Mouse (Mus musculus): ENCODE results near the gene Ephb2. TPM values are rescaled to one million over a fixed set of nuclear protein-coding genes. Genes with fewer than 3 reads are reported as not detected.

The Ephb2 gene
- polyA plus RNA-seq, 1 experiment, result 57.6 TPM

DNA sequence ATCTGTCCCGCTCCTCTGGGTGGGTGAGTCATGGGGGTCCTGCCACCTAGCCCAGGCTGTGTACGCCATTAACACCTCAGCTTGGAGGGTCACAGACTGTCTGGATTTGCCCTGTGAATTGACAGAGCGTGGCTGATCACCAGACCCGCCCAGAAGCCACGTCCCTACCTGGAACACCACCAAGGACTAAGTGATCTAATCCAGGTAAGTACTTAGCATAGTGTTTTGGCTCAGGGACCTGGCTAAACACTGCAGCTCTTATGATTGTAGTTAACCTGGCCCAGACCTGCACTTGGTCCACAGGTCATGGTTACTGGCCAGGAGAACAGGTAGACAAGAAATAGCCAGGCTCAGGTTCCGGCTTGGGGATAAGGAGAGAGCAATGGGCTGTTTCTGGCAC lies 31.4 kb downstream of the Ephb2 start:
- Histone ChIP-seq H3K4me1 (ENCODE audit: control insufficient read depth, insufficient read depth, insufficient read length, low read length) (peaks cover 24% of the 10 kb centered on the region; the same call in 1 of the 2 replicates), H3K4me3 (ENCODE audit: low read depth, low read length) (no peak overlapping the region), H3K27ac (ENCODE audit: insufficient read depth, low read depth, low read length) (no peak overlapping the region), H3K36me3 (ENCODE audit: control insufficient read depth, insufficient read depth, low read length) (no peaks in the 10 kb centered on the region), H3K27me3 (ENCODE audit: control insufficient read depth, insufficient read depth, low read length) (no peaks in the 10 kb centered on the region)
- TF ChIP-seq CTCF (IDR thresholded peaks at IDR 0.05; ENCODE audit: extremely low read depth, insufficient read length, insufficient replicate concordance, low read depth, low read length) (no peak), POLR2A (IDR thresholded peaks at IDR 0.05; ENCODE audit: low read depth, low read length) (no peak)
- 50% methylated on average over 6 of the region's 6 CpGs for WGBS

DNA sequence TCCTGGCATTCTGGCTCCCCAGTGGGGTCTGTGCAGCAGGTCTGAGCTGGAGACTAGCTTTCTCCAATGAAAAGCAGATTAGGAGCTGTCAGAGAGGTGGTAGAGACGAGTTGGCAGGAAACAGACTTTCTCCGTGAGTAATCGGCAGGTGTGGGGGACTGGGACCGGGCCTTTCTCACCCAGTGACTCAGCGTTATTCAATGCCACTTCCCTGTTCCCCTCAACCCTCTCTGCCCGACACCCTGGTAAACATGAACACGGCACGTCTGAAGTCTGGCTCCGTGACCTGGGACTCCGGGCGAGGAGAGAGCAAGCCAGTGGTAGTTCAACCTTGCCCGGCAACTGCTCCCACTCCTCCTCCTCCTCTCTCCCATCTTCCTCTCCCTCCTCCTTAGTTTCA lies 33.3 kb downstream of the Ephb2 start:
- no peak for TF ChIP-seq POLR2A (IDR thresholded peaks at IDR 0.05; ENCODE audit: low read depth, low read length)
- no peak for TF ChIP-seq CTCF (IDR thresholded peaks at IDR 0.05; ENCODE audit: extremely low read depth, insufficient read length, insufficient replicate concordance, low read depth, low read length)
- Histone ChIP-seq H3K4me3 (ENCODE audit: low read depth, low read length) (peak overlapping the region; percentile 21; the same call in 1 of the 2 replicates), H3K4me1 (ENCODE audit: control insufficient read depth, insufficient read depth, insufficient read length, low read length) (peaks cover 29% of the 10 kb centered on the region), H3K27ac (ENCODE audit: insufficient read depth, low read depth, low read length) (peak overlapping the region; percentile 86), H3K27me3 (ENCODE audit: control insufficient read depth, insufficient read depth, low read length) (no peaks in the 10 kb centered on the region), H3K36me3 (ENCODE audit: control insufficient read depth, insufficient read depth, low read length) (no peaks in the 10 kb centered on the region)
- WGBS, result 13% methylated on average over 12 of the region's 12 CpGs

DNA sequence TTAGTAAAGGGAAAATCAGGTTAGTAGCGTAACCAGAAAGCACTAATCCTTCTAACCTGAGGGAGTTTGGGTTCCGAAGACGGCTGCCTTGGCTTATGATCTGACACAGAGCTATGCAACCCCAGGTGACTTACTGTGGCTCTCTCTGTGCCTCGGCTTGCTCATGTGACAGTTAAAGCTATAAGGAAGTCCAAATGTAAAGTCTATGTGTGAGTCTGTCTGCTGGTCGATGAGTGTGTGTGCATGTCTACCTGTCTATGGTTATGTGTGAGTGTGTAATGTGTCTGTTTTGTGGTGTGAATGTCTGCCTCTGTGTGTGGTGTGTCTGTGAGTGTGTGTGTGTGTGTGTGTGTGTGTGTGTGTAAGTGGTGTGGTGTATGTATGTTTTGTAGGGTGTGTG lies 33.8 kb downstream of the Ephb2 start:
- Histone ChIP-seq H3K4me1 (ENCODE audit: control insufficient read depth, insufficient read depth, insufficient read length, low read length) (peaks cover 29% of the 10 kb centered on the region), H3K36me3 (ENCODE audit: control insufficient read depth, insufficient read depth, low read length) (no peaks in the 10 kb centered on the region), H3K4me3 (ENCODE audit: low read depth, low read length) (no peak overlapping the region), H3K27ac (ENCODE audit: insufficient read depth, low read depth, low read length) (peak overlapping the region; percentile 86), H3K27me3 (ENCODE audit: control insufficient read depth, insufficient read depth, low read length) (no peaks in the 10 kb centered on the region)
- no peak for TF ChIP-seq POLR2A (IDR thresholded peaks at IDR 0.05; ENCODE audit: low read depth, low read length)
- TF ChIP-seq CTCF (IDR thresholded peaks at IDR 0.05; ENCODE audit: extremely low read depth, insufficient read length, insufficient replicate concordance, low read depth, low read length), result no peak
- 37% methylated on average over 5 of the region's 5 CpGs for WGBS

DNA sequence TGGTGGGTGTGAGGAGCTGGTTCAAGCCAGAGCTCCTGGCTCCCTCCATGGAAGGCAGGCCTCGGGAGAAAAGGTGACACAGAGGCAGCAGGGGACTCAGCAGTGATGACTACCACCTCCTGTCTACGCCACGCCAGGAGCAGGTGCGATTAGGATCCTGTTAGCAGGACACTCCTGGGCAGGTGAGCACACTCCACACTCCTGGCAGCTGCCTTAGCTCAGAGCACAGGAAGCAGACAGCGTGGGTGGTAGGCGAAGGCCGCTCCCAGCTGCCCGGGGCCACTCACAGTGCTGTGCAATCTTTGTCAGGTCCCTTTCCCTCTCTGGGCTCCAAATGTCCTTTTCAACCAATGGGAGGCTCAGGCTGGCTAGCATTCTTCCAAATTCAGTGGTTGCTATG lies 34.3 kb downstream of the Ephb2 start:
- Histone ChIP-seq H3K4me1 (ENCODE audit: control insufficient read depth, insufficient read depth, insufficient read length, low read length) (peaks cover 29% of the 10 kb centered on the region), H3K27ac (ENCODE audit: insufficient read depth, low read depth, low read length) (peak overlapping the region; percentile 86; the same call in 1 of the 2 replicates), H3K36me3 (ENCODE audit: control insufficient read depth, insufficient read depth, low read length) (no peaks in the 10 kb centered on the region), H3K4me3 (ENCODE audit: low read depth, low read length) (no peak overlapping the region), H3K27me3 (ENCODE audit: control insufficient read depth, insufficient read depth, low read length) (no peaks in the 10 kb centered on the region)
- WGBS, result 40% methylated on average over 8 of the region's 8 CpGs
- no peak for TF ChIP-seq POLR2A (IDR thresholded peaks at IDR 0.05; ENCODE audit: low read depth, low read length)

DNA sequence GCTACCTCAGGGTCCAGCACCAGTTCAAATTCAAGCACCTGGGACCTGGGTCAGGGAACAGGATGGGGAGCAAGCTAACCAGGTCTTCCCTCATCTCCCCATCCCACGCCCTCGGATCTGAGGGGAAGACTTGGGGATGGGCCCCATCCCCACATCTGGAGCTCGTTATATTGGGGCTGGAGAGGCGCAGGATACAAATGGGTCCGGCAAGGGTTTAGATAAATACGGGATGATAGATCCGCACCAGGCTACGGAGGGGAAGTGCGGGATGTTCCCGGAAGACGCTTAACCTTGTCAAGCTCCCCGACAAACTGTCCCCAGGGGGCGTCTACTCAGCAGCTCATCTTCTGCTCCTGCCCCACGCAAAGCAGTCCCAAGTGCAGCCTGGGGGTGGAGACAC lies 35.4 kb downstream of the Ephb2 start:
- peaks cover 29% of the 10 kb centered on the region for H3K4me1 ChIP-seq (ENCODE audit: control insufficient read depth, insufficient read depth, insufficient read length, low read length)
- H3K27me3 ChIP-seq (ENCODE audit: control insufficient read depth, insufficient read depth, low read length), result no peaks in the 10 kb centered on the region
- no peak overlapping the region for H3K4me3 ChIP-seq (ENCODE audit: low read depth, low read length)
- WGBS, result 79% methylated on average over 14 of the region's 14 CpGs
- TF ChIP-seq POLR2A (IDR thresholded peaks at IDR 0.05; ENCODE audit: low read depth, low read length), result no peak
- no peak for TF ChIP-seq CTCF (IDR thresholded peaks at IDR 0.05; ENCODE audit: extremely low read depth, insufficient read length, insufficient replicate concordance, low read depth, low read length)
- no peaks in the 10 kb centered on the region for H3K36me3 ChIP-seq (ENCODE audit: control insufficient read depth, insufficient read depth, low read length)
- H3K27ac ChIP-seq (ENCODE audit: insufficient read depth, low read depth, low read length), result no peak overlapping the region

DNA sequence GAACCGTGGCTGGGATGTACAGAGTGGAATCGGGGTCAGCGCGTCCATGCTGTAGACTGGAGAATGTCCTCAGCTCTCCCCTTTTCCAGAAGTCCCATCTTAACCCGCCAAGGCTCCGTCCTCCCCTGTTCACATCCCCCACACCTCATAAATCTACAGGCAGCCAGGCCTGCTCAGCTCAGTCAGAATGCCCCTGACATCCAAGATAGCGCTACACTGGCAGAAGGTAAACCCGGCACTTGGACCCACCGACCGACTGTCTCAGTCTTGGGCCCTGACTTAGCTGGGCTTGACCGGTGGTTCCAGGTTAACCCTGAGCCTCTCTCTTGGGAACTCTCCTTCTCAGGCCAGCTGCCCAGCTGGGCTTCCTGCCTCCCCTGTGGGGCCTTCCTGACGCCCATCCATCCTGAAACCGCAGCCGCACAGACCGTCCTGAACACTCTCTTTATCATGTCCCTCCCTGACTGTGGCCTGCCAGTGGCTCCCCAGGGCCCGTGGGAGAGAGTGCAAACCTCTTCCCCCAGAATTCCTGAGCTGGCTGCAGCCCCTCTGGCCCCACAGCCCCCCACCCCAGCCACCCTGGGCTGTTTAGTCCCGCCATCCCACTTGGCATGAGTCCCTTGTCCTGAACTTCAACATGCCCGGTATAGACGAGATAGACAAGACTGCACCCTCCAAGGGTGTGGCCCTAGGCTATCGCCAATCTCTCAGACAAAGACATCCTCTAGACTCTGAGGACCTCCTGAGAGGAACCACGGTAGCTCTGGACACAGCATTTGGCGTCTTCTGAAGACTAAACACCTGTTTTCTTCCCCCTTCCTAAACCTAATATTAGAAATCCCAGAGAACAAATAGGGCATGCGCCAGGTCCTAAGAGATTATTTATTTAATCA lies 37.9 kb downstream of the Ephb2 start:
- WGBS, result 68% methylated on average over 23 of the region's 23 CpGs
- TF ChIP-seq CTCF (IDR thresholded peaks at IDR 0.05; ENCODE audit: extremely low read depth, insufficient read length, insufficient replicate concordance, low read depth, low read length) (no peak), POLR2A (IDR thresholded peaks at IDR 0.05; ENCODE audit: low read depth, low read length) (no peak)
- Histone ChIP-seq H3K36me3 (ENCODE audit: control insufficient read depth, insufficient read depth, low read length) (no peaks in the 10 kb centered on the region), H3K4me3 (ENCODE audit: low read depth, low read length) (no peak overlapping the region), H3K27me3 (ENCODE audit: control insufficient read depth, insufficient read depth, low read length) (no peaks in the 10 kb centered on the region), H3K4me1 (ENCODE audit: control insufficient read depth, insufficient read depth, insufficient read length, low read length) (peaks cover 25% of the 10 kb centered on the region), H3K27ac (ENCODE audit: insufficient read depth, low read depth, low read length) (no peak overlapping the region)

DNA sequence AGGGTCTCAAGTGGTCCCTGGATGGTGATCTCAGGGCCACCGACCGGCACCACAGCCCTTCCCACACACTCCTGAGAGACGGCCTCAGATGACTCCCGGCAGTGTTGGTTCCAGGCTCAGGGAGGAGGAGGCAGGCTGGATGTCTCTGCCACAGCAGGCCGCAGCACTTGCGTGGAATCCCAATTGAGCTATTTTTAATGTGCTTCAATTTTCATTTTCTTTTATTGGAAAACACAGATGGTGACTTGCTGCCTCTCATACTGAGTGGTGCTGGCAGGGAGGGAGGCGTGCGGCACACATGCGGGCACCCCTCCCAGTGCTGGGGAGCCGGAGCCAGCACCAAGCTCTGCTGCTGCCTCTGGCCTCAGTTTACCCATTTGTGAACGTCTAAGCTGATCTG lies 42.5 kb downstream of the Ephb2 start:
- 92% methylated on average over 11 of the region's 11 CpGs for WGBS
- no peak for TF ChIP-seq CTCF (IDR thresholded peaks at IDR 0.05; ENCODE audit: extremely low read depth, insufficient read length, insufficient replicate concordance, low read depth, low read length)
- no peak for TF ChIP-seq POLR2A (IDR thresholded peaks at IDR 0.05; ENCODE audit: low read depth, low read length)
- Histone ChIP-seq H3K27ac (ENCODE audit: insufficient read depth, low read depth, low read length) (no peak overlapping the region), H3K4me1 (ENCODE audit: control insufficient read depth, insufficient read depth, insufficient read length, low read length) (peaks cover 5% of the 10 kb centered on the region; the same call in 1 of the 2 replicates), H3K27me3 (ENCODE audit: control insufficient read depth, insufficient read depth, low read length) (no peaks in the 10 kb centered on the region), H3K4me3 (ENCODE audit: low read depth, low read length) (no peak overlapping the region), H3K36me3 (ENCODE audit: control insufficient read depth, insufficient read depth, low read length) (no peaks in the 10 kb centered on the region)

Data from small intestine, adult 2 months (tissue).